Comparison of ENCODE assay signal across 23 mouse cellular contexts in genomic region chr3:65203361-65204117, GRCm38 (mm10).
DNase-seq lines count a peak whose midpoint lies in the region; ATAC-seq lines count a peak whose summit lies in the region.
"Had no signal": no experiment of that assay in that cellular context is flagged by ENCODE, and none has a peak within 500 bp of the region (broad histone marks: within the 10 kb centered on the region; RNA-seq: fewer than 3 reads in every experiment).

No protein-coding gene starts in this region.

- H3K9me3 ChIP-seq in midbrain, embryonic 13.5 days: no peaks in the 10 kb centered on the region
- H3K9me3 ChIP-seq in midbrain, embryonic 16.5 days (replicated peaks; ENCODE audit: control insufficient read depth, low read length, poor library complexity, severe bottlenecking): no peaks in the 10 kb centered on the region
- no peaks in the 10 kb centered on the region for H3K9me3 ChIP-seq in midbrain, embryonic 14.5 days (ENCODE audit: control insufficient read depth, low read length)
- H3K9me3 ChIP-seq: forebrain, embryonic 12.5 days; liver, embryonic 12.5 days; neural tube, embryonic 12.5 days had no signal

- 35% methylated on average over 8 of the region's 8 CpGs for WGBS in midbrain, embryonic 13.5 days
- WGBS in midbrain, embryonic 16.5 days: 43% methylated on average over 8 of the region's 8 CpGs
- 38% methylated on average over 8 of the region's 8 CpGs for WGBS in midbrain, embryonic 14.5 days

- H3K36me3 ChIP-seq in midbrain, embryonic 13.5 days: no peaks in the 10 kb centered on the region
- H3K36me3 ChIP-seq in midbrain, embryonic 16.5 days (ENCODE audit: control insufficient read depth, insufficient read depth, low read length): no peaks in the 10 kb centered on the region
- H3K36me3 ChIP-seq in midbrain, embryonic 14.5 days (ENCODE audit: control insufficient read depth, insufficient read depth, low read length): no peaks in the 10 kb centered on the region
- H3K36me3 ChIP-seq: forebrain, embryonic 12.5 days; liver, embryonic 12.5 days; neural tube, embryonic 12.5 days had no signal

- no peak overlapping the region for H3K9ac ChIP-seq in midbrain, embryonic 13.5 days (replicated peaks)
- H3K9ac ChIP-seq in midbrain, embryonic 16.5 days (ENCODE audit: low read depth, low read length): no peak overlapping the region
- H3K9ac ChIP-seq in midbrain, embryonic 14.5 days (replicated peaks; ENCODE audit: low read length): no peak overlapping the region
- H3K9ac ChIP-seq: forebrain, embryonic 12.5 days; hindbrain, embryonic 14.5 days; liver, embryonic 12.5 days; lung, embryonic 14.5 days; neural tube, embryonic 12.5 days had no signal

- peak; percentile 11 for DNase-seq in embryo, embryonic 10 days (ENCODE audit: low spot score)
- DNase-seq in embryo, embryonic 9.5 days (ENCODE audit: extremely low spot score): no peak
- peak; percentile 20 for DNase-seq in midbrain, embryonic 14.5 days
- DNase-seq in spleen, postnatal 14 days (ENCODE audit: low spot score in 2 of 2): no peak
- no peak for DNase-seq in frontal cortex, postnatal 14 days (ENCODE audit: low spot score in 2 of 2)
- DNase-seq in frontal cortex, postnatal 25 days (ENCODE audit: low spot score in 2 of 2): no peak
- DNase-seq: adrenal gland, postnatal 25 days; cerebellum, adult 2 months; heart, adult 2 months; kidney, adult 11 months; kidney, postnatal 10 days; left cerebral cortex, postnatal 4 days; lung, embryonic 14.5 days; lung, postnatal 4 days; right cerebral cortex, postnatal 4 days had no signal

- no peak overlapping the region for H3K27ac ChIP-seq in midbrain, embryonic 13.5 days
- no peak overlapping the region for H3K27ac ChIP-seq in midbrain, embryonic 16.5 days (ENCODE audit: low read length)
- H3K27ac ChIP-seq in midbrain, embryonic 14.5 days (replicated peaks; ENCODE audit: low read depth, low read length): no peak overlapping the region
- H3K27ac ChIP-seq: forebrain, embryonic 12.5 days; heart, adult 2 months; hindbrain, embryonic 14.5 days; layer of hippocampus, adult 2 months; liver, embryonic 12.5 days; neural tube, embryonic 12.5 days had no signal

- H3K4me2 ChIP-seq in midbrain, embryonic 13.5 days (replicated peaks): no peak overlapping the region
- no peak overlapping the region for H3K4me2 ChIP-seq in midbrain, embryonic 16.5 days (ENCODE audit: low read length)
- H3K4me2 ChIP-seq in midbrain, embryonic 14.5 days (ENCODE audit: low read length): no peak overlapping the region
- H3K4me2 ChIP-seq: forebrain, embryonic 12.5 days; hindbrain, embryonic 14.5 days; liver, embryonic 12.5 days; lung, embryonic 14.5 days; neural tube, embryonic 12.5 days had no signal

- peaks cover 26% of the 10 kb centered on the region for H3K4me1 ChIP-seq in midbrain, embryonic 13.5 days (replicated peaks)
- H3K4me1 ChIP-seq in midbrain, embryonic 16.5 days (ENCODE audit: control insufficient read depth, insufficient read depth, low read length): peaks cover 6% of the 10 kb centered on the region; the same call in 1 of the 2 replicates
- H3K4me1 ChIP-seq in midbrain, embryonic 14.5 days (ENCODE audit: control insufficient read depth, insufficient read depth, low read length): peaks cover 11% of the 10 kb centered on the region
- H3K4me1 ChIP-seq: liver, embryonic 12.5 days; neural tube, embryonic 12.5 days had no signal

- H3K27me3 ChIP-seq in midbrain, embryonic 13.5 days: no peaks in the 10 kb centered on the region
- H3K27me3 ChIP-seq in midbrain, embryonic 16.5 days (ENCODE audit: control insufficient read depth, insufficient read depth, low read depth, low read length): no peaks in the 10 kb centered on the region
- H3K27me3 ChIP-seq in midbrain, embryonic 14.5 days (ENCODE audit: control insufficient read depth, insufficient read depth, low read length): no peaks in the 10 kb centered on the region
- H3K27me3 ChIP-seq: forebrain, embryonic 12.5 days; liver, embryonic 12.5 days; neural tube, embryonic 12.5 days had no signal

- ATAC-seq in midbrain, embryonic 13.5 days: peak; percentile 57; the same call in 1 of the 2 replicates
- no peak for ATAC-seq in midbrain, embryonic 16.5 days
- ATAC-seq in midbrain, embryonic 14.5 days (ENCODE audit: low FRiP score, low TSS enrichment): no peak
- ATAC-seq: activated CD4-positive, CD25-positive, alpha-beta regulatory T cell, adult 4 months; liver, embryonic 12.5 days had no signal

- H3K4me3 ChIP-seq in midbrain, embryonic 13.5 days (replicated peaks): no peak overlapping the region
- H3K4me3 ChIP-seq in midbrain, embryonic 16.5 days (ENCODE audit: low read depth, low read length): no peak overlapping the region
- no peak overlapping the region for H3K4me3 ChIP-seq in midbrain, embryonic 14.5 days (replicated peaks; ENCODE audit: low read depth, low read length)
- H3K4me3 ChIP-seq: forebrain, embryonic 12.5 days; heart, adult 2 months; layer of hippocampus, adult 2 months; liver, embryonic 12.5 days; neural tube, embryonic 12.5 days had no signal

Comparison
In these comparisons a context has a peak if more than half of its experiments do, and no peak if none do; other contexts are left out.
1. DNase-seq: peak in embryo, embryonic 10 days (single experiment) and midbrain, embryonic 14.5 days (single experiment); none in embryo, embryonic 9.5 days (single experiment), spleen, postnatal 14 days (0 of 2), frontal cortex, postnatal 14 days (0 of 2) and frontal cortex, postnatal 25 days (0 of 2).